In genomic region chr4:93518925-93519324, GRCm38 (mm10) we compare ENCODE assay signal across 17 mouse cellular contexts.
"Had no signal": no experiment of that assay in that cellular context is flagged by ENCODE, and none has a peak within 500 bp of the region (broad histone marks: within the 10 kb centered on the region; RNA-seq: fewer than 3 reads in every experiment).

No protein-coding gene starts in this region.

- H3K27ac ChIP-seq: lung, embryonic 15.5 days; macrophage; midbrain, embryonic 13.5 days; midbrain, embryonic 15.5 days; neural tube, embryonic 12.5 days; stomach, embryonic 15.5 days; stomach, postnatal 0 days had no signal

- H3K4me1 ChIP-seq: lung, embryonic 15.5 days; midbrain, embryonic 13.5 days; midbrain, embryonic 15.5 days; neural tube, embryonic 12.5 days; stomach, embryonic 15.5 days had no signal

- H3K36me3 ChIP-seq: lung, embryonic 15.5 days; midbrain, embryonic 13.5 days; midbrain, embryonic 15.5 days; neural tube, embryonic 12.5 days; stomach, embryonic 15.5 days had no signal

- H3K27me3 ChIP-seq: lung, embryonic 15.5 days; megakaryocyte, embryonic 14.5 days; midbrain, embryonic 13.5 days; midbrain, embryonic 15.5 days; neural tube, embryonic 12.5 days; stomach, embryonic 15.5 days had no signal

- H3K9me3 ChIP-seq: lung, embryonic 15.5 days; megakaryocyte, embryonic 14.5 days; midbrain, embryonic 13.5 days; midbrain, embryonic 15.5 days; neural tube, embryonic 12.5 days; stomach, embryonic 15.5 days had no signal

- H3K4me2 ChIP-seq: lung, embryonic 15.5 days; midbrain, embryonic 11.5 days; midbrain, embryonic 13.5 days; midbrain, embryonic 15.5 days; neural tube, embryonic 12.5 days; stomach, embryonic 15.5 days had no signal

- DNase-seq: lung, adult 2 months; lung, postnatal 14 days; lung, postnatal 36 days; right cerebral cortex, postnatal 14 days; thymus, adult 2 months; thymus, postnatal 25 days; thymus, postnatal 4 days had no signal

- H3K4me3 ChIP-seq: lung, embryonic 15.5 days; megakaryocyte, embryonic 14.5 days; midbrain, embryonic 13.5 days; midbrain, embryonic 15.5 days; neural tube, embryonic 12.5 days; stomach, embryonic 15.5 days had no signal

- ATAC-seq: lung, postnatal 0 days; midbrain, embryonic 13.5 days; midbrain, embryonic 15.5 days had no signal

- H3K9ac ChIP-seq: lung, embryonic 15.5 days; midbrain, embryonic 13.5 days; midbrain, embryonic 15.5 days; neural tube, embryonic 12.5 days; stomach, embryonic 15.5 days had no signal
